32 mouse cellular contexts compared by ENCODE assay signal in the genomic region with DNA sequence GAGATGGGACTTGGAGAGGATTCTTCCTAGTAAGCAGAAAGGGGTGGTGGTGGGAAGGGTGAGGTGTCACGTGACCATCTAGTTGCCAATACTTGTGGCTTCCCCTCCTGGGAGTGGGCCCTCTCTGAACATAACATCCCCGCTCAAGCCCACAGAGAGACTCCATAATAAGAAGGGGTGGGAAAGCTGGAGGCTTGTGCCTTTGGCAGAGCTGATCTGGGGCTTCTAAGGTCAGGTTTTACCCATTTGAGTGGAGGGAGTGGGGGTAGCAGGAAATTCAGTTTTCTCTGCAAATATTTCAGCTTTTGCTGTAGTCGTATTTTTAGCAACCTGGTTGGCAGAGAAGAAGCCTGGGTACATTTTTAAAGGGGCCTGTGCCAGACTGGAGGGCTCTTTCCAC. TPM values are rescaled to one million over a fixed set of nuclear protein-coding genes. Genes with fewer than 3 reads are reported as not detected.
DNase-seq lines count a peak whose midpoint lies in the region; ATAC-seq lines count a peak whose summit lies in the region.
"Had no signal": no experiment of that assay in that cellular context is flagged by ENCODE, and none has a peak within 500 bp of the region (broad histone marks: within the 10 kb centered on the region; RNA-seq: fewer than 3 reads in every experiment).

No protein-coding gene starts in this region.

- no peak overlapping the region for H3K9ac ChIP-seq in embryonic facial prominence, embryonic 14.5 days (ENCODE audit: low read depth, low read length)
- H3K9ac ChIP-seq: forebrain, postnatal 0 days; hindbrain, embryonic 13.5 days; liver, embryonic 14.5 days had no signal

- no peak overlapping the region for H3K4me3 ChIP-seq in embryonic facial prominence, embryonic 14.5 days (ENCODE audit: low read depth, low read length)
- H3K4me3 ChIP-seq: erythroblast, embryonic 14.5 days; hindbrain, embryonic 13.5 days had no signal

- no peaks in the 10 kb centered on the region for H3K9me3 ChIP-seq in embryonic facial prominence, embryonic 14.5 days (ENCODE audit: control insufficient read depth, low read length)
- H3K9me3 ChIP-seq: hindbrain, embryonic 13.5 days had no signal

- peaks cover 10% of the 10 kb centered on the region for H3K27me3 ChIP-seq in embryonic facial prominence, embryonic 14.5 days (replicated peaks; ENCODE audit: control insufficient read depth, insufficient read depth, low read length)

- H3K4me1 ChIP-seq in embryonic facial prominence, embryonic 14.5 days (ENCODE audit: control insufficient read depth, insufficient read depth, low read length) = peaks cover 15% of the 10 kb centered on the region

- DNase-seq in layer of hippocampus, adult 9-11 months = peak; percentile 60
- no peak for DNase-seq in layer of hippocampus, adult 8-10 months (ENCODE audit: low spot score in 2 of 2)
- DNase-seq in right cerebral cortex, postnatal 14 days = peak; percentile 28
- no peak for DNase-seq in right cerebral cortex, adult 18-20 months
- DNase-seq in embryonic facial prominence, embryonic 14.5 days (ENCODE audit: low spot score) = peak; percentile 61
- DNase-seq in spleen, postnatal 4 days (ENCODE audit: low spot score in 2 of 2) = no peak
- DNase-seq: adrenal gland, adult 8-10 months; B cell, adult 2 months; cerebellum, adult 8-10 months; cerebellum, postnatal 25 days; forebrain, postnatal 0 days; gastrocnemius, postnatal 14 days; heart, adult 18-20 months; heart, postnatal 4 days; kidney, adult 8-10 months; kidney, postnatal 4 days; liver; lung, adult 2 months; lung, postnatal 14 days; spleen, adult 18-20 months had no signal

- ATAC-seq in embryonic facial prominence, embryonic 14.5 days (ENCODE audit: low read depth) = no peak
- ATAC-seq: forebrain, postnatal 0 days; intestine, embryonic 16.5 days; midbrain, embryonic 16.5 days had no signal

- no peak overlapping the region for H3K4me2 ChIP-seq in embryonic facial prominence, embryonic 14.5 days (ENCODE audit: low read depth, low read length)
- H3K4me2 ChIP-seq: heart, embryonic 11.5 days; hindbrain, embryonic 13.5 days; midbrain, embryonic 11.5 days had no signal

- WGBS in embryonic facial prominence, embryonic 14.5 days = 61% methylated on average over 3 of the region's 3 CpGs

- H3K27ac ChIP-seq in embryonic facial prominence, embryonic 14.5 days (replicated peaks; ENCODE audit: low read depth, low read length) = no peak overlapping the region
- H3K27ac ChIP-seq: hindbrain, embryonic 13.5 days; kidney, postnatal 0 days; liver, embryonic 14.5 days; stomach, postnatal 0 days had no signal

- no peaks in the 10 kb centered on the region for H3K36me3 ChIP-seq in embryonic facial prominence, embryonic 14.5 days (ENCODE audit: control insufficient read depth, insufficient read depth, low read length)
- H3K36me3 ChIP-seq: hindbrain, embryonic 13.5 days had no signal

RNA-seq across cellular contexts. Expression of a gene that starts 0.9 kb away (rescaled TPM):
- 10 to 100 TPM; 10.0 to 15.7 (median 13.4) TPM for total RNA-seq in layer of hippocampus, adult 8-10 months (2022)
- polyA plus RNA-seq in embryonic facial prominence, embryonic 14.5 days (2014; fragmentation: Nextera tagmentation; extraction: Ambion mirVana) = 13.4 and 13.9 TPM in 2 replicates
- polyA plus RNA-seq: erythroblast, embryonic 14.5 days had no signal

RNA-seq across cellular contexts. Expression of a gene that starts 3.7 kb away (rescaled TPM):
- 1,000 to 10,000 TPM; 1,107 to 1,307 (median 1,240) TPM for total RNA-seq in layer of hippocampus, adult 8-10 months (2022)
- 7.0 and 8.8 TPM in 2 replicates for polyA plus RNA-seq in embryonic facial prominence, embryonic 14.5 days (2014; fragmentation: Nextera tagmentation; extraction: Ambion mirVana)

RNA-seq across cellular contexts. Expression of a gene that starts 17.3 kb away (rescaled TPM):
- total RNA-seq in layer of hippocampus, adult 8-10 months (2022) = 1 to 10 TPM; 3.5 to 5.7 (median 4.2) TPM
- 1.2 and 1.5 TPM in 2 replicates for polyA plus RNA-seq in embryonic facial prominence, embryonic 14.5 days (2014; fragmentation: Nextera tagmentation; extraction: Ambion mirVana)
- total RNA-seq: CH12.LX had no signal
- polyA plus RNA-seq: embryonic facial prominence, embryonic 11.5 days; erythroblast, embryonic 14.5 days; midbrain, embryonic 11.5 days; neural tube, embryonic 11.5 days had no signal

RNA-seq across cellular contexts. Expression of a gene that starts 28.5 kb away (rescaled TPM):
- total RNA-seq in layer of hippocampus, adult 8-10 months (2022) = 10 to 100 TPM; 14.7 to 24.6 (median 18.6) TPM
- 52.0 and 54.0 TPM in 2 replicates for polyA plus RNA-seq in embryonic facial prominence, embryonic 14.5 days (2014; fragmentation: Nextera tagmentation; extraction: Ambion mirVana)
- polyA plus RNA-seq: erythroblast, embryonic 14.5 days had no signal

RNA-seq across cellular contexts. Expression of a gene that starts 57.2 kb away (rescaled TPM):
- 1 to 10 TPM; 1.5 to 4.0 (median 2.1) TPM for total RNA-seq in layer of hippocampus, adult 8-10 months (2022)
- 6.9 and 10.2 TPM in 2 replicates for polyA plus RNA-seq in embryonic facial prominence, embryonic 14.5 days (2014; fragmentation: Nextera tagmentation; extraction: Ambion mirVana)

Comparison
In these comparisons a context has a peak if more than half of its experiments do, and no peak if none do; other contexts are left out.
1. DNase-seq: peak in layer of hippocampus, adult 9-11 months (single experiment), right cerebral cortex, postnatal 14 days (single experiment) and embryonic facial prominence, embryonic 14.5 days (single experiment); none in layer of hippocampus, adult 8-10 months (0 of 2), right cerebral cortex, adult 18-20 months (single experiment) and spleen, postnatal 4 days (0 of 2).